Mouse (Mus musculus) lung, postnatal 0 days (tissue): ENCODE results near the gene Mbnl2.

ENCODE experiments used
- CTCF ChIP-seq: IDR thresholded peaks from 2 replicates; pipeline ENCODE4 v1.5.1; 2016; ENCODE audit warnings: antibody characterized with exemption, mild to moderate bottlenecking
- EP300 ChIP-seq: IDR thresholded peaks from 2 replicates; pipeline ENCODE4 v1.6.1; 2016; ENCODE audit warnings: antibody characterized with exemption, mild to moderate bottlenecking, control low read depth

- TF ChIP-seq CTCF (no peak), EP300 (no peak)
These were observed 13.9 kb upstream of the Mbnl2 start for GRCm38 (mm10) chr14:120261606-120262005.
